Mouse (Mus musculus) cortical plate, adult 2 months (tissue): ENCODE measurements around the gene Tmc8.

Source experiments
- CTCF ChIP-seq: fragments of 200-500 bp; IDR thresholded peaks from 2 replicates; pipeline ENCODE4 v1.5.1; 2011; ENCODE audit warnings: mild to moderate bottlenecking, control low read depth, low read length; ENCODE audit not compliant: insufficient read depth; ENCODE audit errors: extremely low read depth
- POLR2A ChIP-seq: fragments of 200-500 bp; IDR thresholded peaks from 2 replicates; pipeline ENCODE4 v1.6.1; 2011; ENCODE audit warnings: mild to moderate bottlenecking, low read length, control low read depth; ENCODE audit not compliant: insufficient read depth; ENCODE audit errors: extremely low read depth

GRCm38 (mm10) chr11:117816389-117816996 lies 34.6 kb downstream of the Tmc8 start:
- TF ChIP-seq CTCF (no peak), POLR2A (0 out of 2 replicates have a peak, but pooled peaks have one; percentile 11)
